Mouse (Mus musculus) cerebellum, adult 11 months (tissue): ENCODE results near the gene Kctd19.

Experiments used
- DNase-seq: peaks from one replicate; pipeline ENCODE4 v3.0.0; 2022

The Kctd19 gene

DNA sequence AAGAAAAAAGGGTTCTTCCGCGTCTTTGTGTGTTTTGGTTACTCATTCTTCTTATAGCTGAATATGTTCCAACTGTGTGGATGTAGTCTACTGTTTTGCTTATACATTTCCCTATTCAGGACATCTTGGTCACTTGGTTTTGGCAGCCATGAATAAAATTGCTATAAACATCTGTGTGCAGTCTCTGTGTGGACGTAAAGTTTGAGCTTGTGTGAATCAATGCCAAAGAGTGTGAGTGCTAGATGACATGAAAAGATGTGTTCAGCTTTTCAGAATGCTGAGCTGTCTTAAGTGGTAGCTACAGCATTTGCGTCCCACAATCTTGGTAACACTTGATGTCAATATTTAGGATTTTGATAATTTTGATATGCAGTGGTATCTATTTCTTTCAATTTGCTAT lies 6.5 kb upstream of the Kctd19 start:
- DNase-seq: no peak

DNA sequence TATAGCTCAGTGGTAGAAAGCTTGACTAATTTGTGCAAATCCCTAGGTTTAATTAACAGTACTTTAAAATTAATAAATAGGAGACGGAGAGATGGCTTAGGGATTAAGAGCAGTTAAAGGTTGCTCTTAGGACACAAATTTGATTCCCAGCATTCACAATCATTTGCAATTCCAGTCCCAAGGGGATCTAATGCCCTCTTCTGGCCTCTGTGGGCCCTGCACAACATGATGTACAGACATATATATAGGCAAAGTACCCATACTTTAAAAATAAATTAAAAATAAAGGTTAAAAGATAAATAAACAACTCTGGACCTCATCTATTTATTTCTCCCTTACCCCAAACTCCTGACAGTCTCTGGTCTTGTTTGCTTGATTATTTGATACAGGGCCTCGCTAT lies 5.7 kb upstream of the Kctd19 start:
- no peak for DNase-seq

DNA sequence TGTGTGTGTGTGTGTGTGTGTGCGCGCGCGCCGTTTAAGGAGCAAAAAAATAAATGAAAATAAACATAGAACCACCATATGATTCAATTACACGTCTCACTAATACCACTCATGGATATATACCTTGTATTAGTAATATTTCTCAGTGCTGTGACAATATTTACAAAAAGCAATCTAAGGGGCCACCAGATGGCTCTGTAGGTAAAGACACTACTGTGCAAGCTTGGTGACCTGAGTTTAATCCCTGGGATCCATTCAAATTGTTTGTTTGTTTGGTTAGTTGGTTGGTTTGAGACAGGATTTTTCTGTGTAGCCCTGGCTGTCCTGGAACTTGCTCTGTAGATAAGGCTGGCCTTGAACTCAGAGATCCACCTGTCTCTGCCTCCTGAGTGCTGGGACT lies 3.4 kb downstream of the Kctd19 start:
- DNase-seq: no peak

- DNase-seq: no peak
Measured at GRCm38 (mm10) chr8:105408331-105408730, 5.0 kb downstream of the Kctd19 start.

DNA sequence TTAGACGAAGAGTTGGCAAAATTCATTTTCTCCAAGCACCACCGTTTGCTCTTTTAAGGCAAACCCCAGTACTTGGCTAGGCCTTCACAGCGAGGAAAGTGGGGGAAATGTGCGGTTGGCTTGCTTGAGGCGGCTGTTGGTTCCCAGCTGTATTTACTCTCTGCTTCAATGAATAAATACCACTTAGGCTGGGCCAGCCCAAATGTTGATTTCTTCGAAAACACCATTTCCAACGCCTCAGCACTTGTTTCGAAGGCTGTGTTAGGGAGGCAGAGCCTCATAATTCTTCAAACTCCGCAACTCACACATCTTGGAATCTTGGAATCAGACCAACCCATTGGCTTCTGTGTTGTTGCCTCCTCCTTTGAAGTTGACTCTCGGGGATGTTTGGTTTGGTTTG lies 6.9 kb downstream of the Kctd19 start:
- DNase-seq: no peak

- DNase-seq: no peak
Measured at GRCm38 (mm10) chr8:105404496-105404895, 8.8 kb downstream of the Kctd19 start.

DNA sequence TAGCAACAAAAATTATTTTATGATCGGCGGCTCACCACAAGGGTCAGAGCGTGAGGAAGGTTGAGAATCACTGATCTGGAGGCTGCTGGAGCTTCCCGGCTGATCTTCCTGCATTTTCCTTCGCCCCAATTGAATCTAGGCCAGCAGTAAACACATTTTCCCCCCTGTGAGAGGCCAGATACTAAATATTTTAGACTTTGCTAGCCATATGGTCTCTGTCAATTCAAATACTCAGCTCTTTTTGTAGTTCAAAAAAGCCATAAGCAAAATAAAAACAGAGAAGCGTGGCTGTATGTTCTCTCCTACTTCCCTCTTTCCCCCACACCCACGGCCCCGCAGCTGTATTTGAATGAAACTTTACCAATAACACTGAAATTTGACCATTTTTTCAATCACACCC lies 9.8 kb downstream of the Kctd19 start:
- no peak for DNase-seq

DNA sequence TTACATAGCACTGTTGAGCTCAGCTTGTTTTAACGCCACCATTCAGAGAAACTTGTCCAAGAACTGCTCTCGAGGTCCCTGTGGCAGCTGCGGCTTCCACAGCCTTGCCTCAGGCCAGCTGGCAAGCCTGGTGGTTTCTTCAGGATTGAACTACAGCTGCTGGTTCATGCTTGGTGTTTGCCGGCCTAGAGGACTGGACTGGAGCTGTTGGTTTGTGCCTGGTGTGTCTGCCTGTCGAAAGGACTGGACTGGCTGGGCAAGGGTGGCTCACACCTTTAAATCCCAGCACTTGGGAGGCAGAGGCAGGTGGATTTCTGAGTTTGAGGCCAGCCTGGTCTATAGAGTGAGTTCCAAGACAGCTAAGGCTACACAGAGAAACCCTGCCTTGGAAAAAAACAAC lies 13.3 kb downstream of the Kctd19 start:
- DNase-seq: no peak

- peak; percentile 46 for DNase-seq
Measured at GRCm38 (mm10) chr8:105397747-105398146, 15.6 kb downstream of the Kctd19 start.

DNA sequence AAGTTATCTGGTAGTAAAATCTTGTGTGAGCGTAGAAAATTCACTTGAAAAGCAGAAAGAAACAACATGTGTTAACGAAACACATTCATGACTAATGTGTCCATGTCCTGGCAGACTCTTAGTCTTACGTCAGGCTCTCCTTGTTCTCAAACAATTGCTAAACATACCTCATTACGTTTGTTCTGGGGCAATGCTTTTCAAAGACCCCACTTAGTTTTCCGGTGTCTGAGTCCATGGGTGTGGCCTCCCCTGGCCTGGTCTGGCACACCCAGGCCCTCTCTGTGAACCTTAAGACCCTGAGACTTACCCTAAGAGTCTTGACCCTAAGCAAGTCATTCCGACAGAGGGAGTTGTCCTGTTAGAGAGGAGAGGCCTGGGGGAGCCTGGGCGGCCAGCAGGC lies 19.4 kb downstream of the Kctd19 start:
- no peak for DNase-seq

GRCm38 (mm10) chr8:105393089-105393787 lies 20.1 kb downstream of the Kctd19 start:
- no peak for DNase-seq

DNA sequence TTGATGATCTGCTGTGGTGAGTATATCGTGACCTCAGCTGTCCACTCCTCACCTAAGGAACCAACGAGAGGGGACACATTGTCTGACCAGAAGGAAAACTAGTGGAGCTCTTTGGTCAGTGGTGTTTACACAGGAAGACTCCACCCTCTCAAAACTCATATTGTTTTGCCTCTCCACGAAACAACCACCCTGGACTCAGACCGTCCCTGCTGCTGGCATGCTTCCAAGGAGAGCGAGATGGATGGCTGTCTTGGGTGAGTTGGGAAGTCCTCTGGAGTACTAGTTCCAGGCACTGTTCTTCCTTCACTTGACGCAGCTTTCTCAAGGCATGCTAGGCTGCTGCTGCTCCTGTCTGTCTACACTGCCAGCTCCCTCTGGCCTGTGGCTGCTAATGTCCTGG lies 24.2 kb downstream of the Kctd19 start:
- no peak for DNase-seq

- no peak for DNase-seq
Measured at GRCm38 (mm10) chr8:105387151-105387550, 26.2 kb downstream of the Kctd19 start.

DNA sequence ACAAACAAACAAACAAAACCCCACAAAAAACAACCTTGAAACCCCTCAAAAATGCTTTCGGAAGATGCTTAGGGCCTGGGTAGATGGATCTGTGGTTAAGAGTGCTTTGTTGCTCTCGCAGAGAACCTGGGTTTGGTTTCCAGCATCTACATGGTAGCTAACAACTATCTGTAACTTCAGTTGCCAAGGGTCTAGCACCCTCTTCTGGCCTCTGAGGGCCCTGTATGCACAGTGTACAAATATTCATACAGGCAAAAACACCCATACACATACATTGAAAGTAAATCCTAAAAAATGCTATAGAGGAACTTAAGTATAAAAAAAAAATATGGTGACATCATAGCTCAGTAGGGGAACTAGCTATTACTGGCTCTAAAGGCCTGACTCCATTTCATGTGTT lies 29.2 kb downstream of the Kctd19 start:
- DNase-seq: no peak

- DNase-seq: no peak
Measured at GRCm38 (mm10) chr8:105380308-105380707, 33.0 kb downstream of the Kctd19 start.

GRCm38 (mm10) chr8:105378673-105379072 lies 34.6 kb downstream of the Kctd19 start:
- no peak for DNase-seq

GRCm38 (mm10) chr8:105374513-105374966 lies 38.8 kb downstream of the Kctd19 start:
- DNase-seq: no peak

DNA sequence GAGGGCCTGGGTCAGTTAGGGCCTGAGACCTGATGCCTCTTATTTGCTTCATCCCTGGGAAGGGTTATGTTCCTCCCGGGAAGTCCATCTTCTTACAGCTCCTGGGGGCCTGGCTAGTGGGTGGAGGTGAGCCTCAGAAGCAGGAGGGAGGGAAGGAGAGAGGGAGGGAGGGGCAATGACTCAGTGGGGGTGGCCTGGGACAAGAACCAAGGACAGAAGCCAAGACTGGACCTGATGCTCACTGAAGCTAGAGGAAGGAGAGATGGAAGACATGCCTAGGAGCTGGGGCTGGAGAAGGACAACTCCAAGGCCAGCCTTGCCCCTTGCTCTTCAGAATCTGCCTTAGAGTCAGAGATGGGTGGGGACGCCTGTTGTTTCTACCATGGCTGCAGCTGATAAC lies 40.3 kb downstream of the Kctd19 start, which contains the start of gene Plekhg4:
Plekhg4 (plus strand) TSS at position 243 of the 400 bp plus-strand sequence.
- no peak for DNase-seq

DNA sequence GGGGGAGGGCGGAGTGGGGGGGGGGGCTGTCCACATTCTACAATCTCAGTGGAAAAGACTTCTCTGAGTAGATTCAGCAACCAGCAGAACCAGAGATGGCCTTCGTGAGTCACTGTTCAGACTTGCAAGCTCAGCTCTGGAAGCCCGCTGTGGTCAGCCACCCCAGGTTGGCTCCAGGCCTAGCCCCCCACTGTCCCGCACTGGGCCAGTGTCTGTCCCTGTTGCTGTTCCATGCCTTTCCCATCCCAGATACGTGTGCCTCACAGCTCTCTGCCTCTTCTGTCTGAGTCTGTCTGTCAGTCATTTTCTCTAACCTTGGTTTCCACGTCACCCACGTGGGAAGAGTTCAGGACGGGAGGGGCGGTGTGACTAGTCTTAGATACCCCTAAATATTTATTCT lies 40.8 kb downstream of the Kctd19 start:
- DNase-seq: no peak

DNA sequence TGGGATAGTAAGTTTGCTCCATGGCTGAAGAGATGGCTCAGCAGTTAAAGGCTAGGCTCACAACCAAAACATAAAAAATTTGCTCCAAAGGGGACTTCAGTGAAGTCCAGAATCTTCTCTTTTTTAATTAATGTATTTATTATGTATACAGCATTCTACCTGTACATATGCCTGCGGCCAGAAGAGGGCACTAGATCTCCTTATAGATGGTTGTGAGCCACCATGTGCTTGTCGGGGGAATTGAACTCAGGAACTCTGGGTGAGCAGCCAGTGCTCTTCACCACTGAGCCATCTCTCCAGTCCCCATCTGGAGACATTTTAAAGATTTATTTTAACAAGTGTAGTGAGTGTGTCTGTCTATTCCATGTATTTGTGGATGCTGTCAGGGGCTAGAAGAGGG lies 46.2 kb downstream of the Kctd19 start:
- DNase-seq: no peak

GRCm38 (mm10) chr8:105361751-105362702 lies 51.3 kb downstream of the Kctd19 start:
- DNase-seq: no peak

DNA sequence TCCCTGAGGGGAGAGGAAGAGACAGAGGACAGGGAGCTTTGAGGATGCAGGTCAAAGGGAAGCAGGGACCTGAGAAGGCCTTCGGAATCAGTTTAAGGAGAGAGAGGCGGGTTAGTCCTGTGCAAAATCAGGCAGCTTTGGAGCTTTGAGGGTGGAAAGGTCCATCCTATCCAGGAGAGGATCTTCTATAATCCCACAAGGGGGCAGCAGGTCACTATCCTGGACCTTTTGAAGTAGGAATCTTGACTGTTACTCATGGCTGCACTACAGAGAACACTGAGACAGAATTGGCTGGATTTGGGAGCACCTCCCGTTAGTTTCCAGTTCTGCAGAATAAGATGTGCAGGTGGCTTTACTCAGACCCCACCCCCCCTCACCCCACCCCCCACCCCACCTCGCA lies 53.7 kb downstream of the Kctd19 start:
- no peak for DNase-seq

GRCm38 (mm10) chr8:105359208-105359607 lies 54.1 kb downstream of the Kctd19 start:
- no peak for DNase-seq

- no peak for DNase-seq
Measured at GRCm38 (mm10) chr8:105356681-105357080, 56.6 kb downstream of the Kctd19 start.
